Comparison of ENCODE assay signal across 18 mouse cellular contexts in the genomic region with DNA sequence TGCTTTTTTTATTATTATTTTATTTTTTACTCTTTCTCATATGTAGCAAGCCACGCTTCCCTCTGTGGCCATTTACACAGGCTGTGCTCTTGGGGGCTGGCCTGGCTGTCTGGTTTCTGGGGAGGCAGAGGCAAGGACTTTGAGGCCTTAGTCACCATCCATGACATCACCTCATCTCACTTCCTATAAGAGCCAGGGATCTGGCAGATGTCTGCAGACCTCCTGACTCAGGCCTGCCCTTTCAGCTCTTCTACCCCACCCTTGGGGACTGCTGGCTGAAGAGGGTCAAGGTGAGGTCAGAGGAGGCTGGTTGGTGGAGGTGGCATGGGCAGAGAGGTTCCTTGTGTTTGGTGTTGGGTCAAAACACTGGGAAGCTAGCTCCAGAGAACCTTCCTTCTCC. TPM values are rescaled to one million over a fixed set of nuclear protein-coding genes. Genes with fewer than 3 reads are reported as not detected.
DNase-seq lines count a peak whose midpoint lies in the region; ATAC-seq and TF ChIP-seq lines count a peak whose summit lies in the region.
"Had no signal": no experiment of that assay in that cellular context is flagged by ENCODE, and none has a peak within 500 bp of the region (broad histone marks: within the 10 kb centered on the region; RNA-seq: fewer than 3 reads in every experiment).

No protein-coding gene starts in this region.

- in situ Hi-C loops in CH12.LX (cut with MboI; ENCODE audit: low pct_ligation_motif_present, low pct_unique_long_range_greater_than_20kb, low sequenced_read_pairs) = no loop called here

- DNase-seq in hindbrain, embryonic 10.5 days (ENCODE audit: low spot score) = no peak
- DNase-seq in CH12.LX (ENCODE audit: extremely low read depth) = peak; percentile 69
- DNase-seq: gastrocnemius, postnatal 14 days; kidney, adult 11 months; layer of hippocampus, adult 9-11 months; thymus, postnatal 4 days had no signal

- H3K27me3 ChIP-seq in hindbrain, embryonic 10.5 days (ENCODE audit: insufficient read depth, poor library complexity, severe bottlenecking) = no peaks in the 10 kb centered on the region
- no peaks in the 10 kb centered on the region for H3K27me3 ChIP-seq in hindbrain, embryonic 16.5 days (replicated peaks; ENCODE audit: control insufficient read depth, insufficient read depth, low read length)
- H3K27me3 ChIP-seq in CH12.LX (replicated peaks) = no peaks in the 10 kb centered on the region
- no peaks in the 10 kb centered on the region for H3K27me3 ChIP-seq in stomach, embryonic 14.5 days (ENCODE audit: control insufficient read depth, insufficient read depth, low read length)
- no peaks in the 10 kb centered on the region for H3K27me3 ChIP-seq in kidney, embryonic 16.5 days (ENCODE audit: insufficient read depth, low read length)
- H3K27me3 ChIP-seq: embryonic facial prominence, embryonic 12.5 days; heart, embryonic 12.5 days had no signal

- TF ChIP-seq CTCF in CH12.LX (conservative IDR thresholded peaks at IDR 0.05 in 1 of 2, IDR thresholded peaks at IDR 0.05 in 1 of 2; ENCODE audit: low read depth in 2 of 2, low read length in 2 of 2) = no peak
- no peak for TF ChIP-seq CTCF in cortical plate, adult 2 months (IDR thresholded peaks at IDR 0.05; ENCODE audit: extremely low read depth, insufficient read depth, low read length)

- H3K27ac ChIP-seq in hindbrain, embryonic 10.5 days = peak overlapping the region; percentile 40; the same call in 1 of the 2 replicates
- H3K27ac ChIP-seq in hindbrain, embryonic 16.5 days (ENCODE audit: low read depth, low read length) = no peak overlapping the region
- H3K27ac ChIP-seq in CH12.LX (ENCODE audit: insufficient read depth, low read depth) = no peak overlapping the region
- H3K27ac ChIP-seq in cortical plate, adult 2 months (ENCODE audit: insufficient read depth, low read length) = 0 out of 2 replicates have a peak overlapping the region, but pooled peaks have one; percentile 14
- no peak overlapping the region for H3K27ac ChIP-seq in stomach, embryonic 14.5 days (ENCODE audit: low read length)
- H3K27ac ChIP-seq in kidney, embryonic 16.5 days (ENCODE audit: low read length) = no peak overlapping the region
- H3K27ac ChIP-seq: embryonic facial prominence, embryonic 12.5 days; forebrain, embryonic 10.5 days had no signal

- peak; percentile 68; the same call in 1 of the 2 replicates for TF ChIP-seq EP300 in CH12.LX (IDR thresholded peaks at IDR 0.05; ENCODE audit: low read length)

- no peak overlapping the region for H3K4me3 ChIP-seq in hindbrain, embryonic 10.5 days
- H3K4me3 ChIP-seq in hindbrain, embryonic 16.5 days (ENCODE audit: low read length) = no peak overlapping the region
- no peak overlapping the region for H3K4me3 ChIP-seq in CH12.LX (replicated peaks in 1 of 3; ENCODE audit: low read depth in 2 of 3, low read length in 2 of 3, poor library complexity in 1 of 3)
- no peak overlapping the region for H3K4me3 ChIP-seq in cortical plate, adult 2 months (ENCODE audit: insufficient read depth, low read length)
- H3K4me3 ChIP-seq in stomach, embryonic 14.5 days (ENCODE audit: low read depth, low read length) = no peak overlapping the region
- no peak overlapping the region for H3K4me3 ChIP-seq in kidney, embryonic 16.5 days (ENCODE audit: low read length)
- H3K4me3 ChIP-seq: embryonic facial prominence, embryonic 12.5 days; forebrain, embryonic 10.5 days; heart, embryonic 12.5 days had no signal

- no peak for TF ChIP-seq POLR2A in CH12.LX (IDR thresholded peaks at IDR 0.05; ENCODE audit: low read depth, low read length)
- TF ChIP-seq POLR2A in cortical plate, adult 2 months (IDR thresholded peaks at IDR 0.05; ENCODE audit: extremely low read depth, insufficient read depth, low read length) = no peak

- TF ChIP-seq RAD21 in CH12.LX (IDR thresholded peaks at IDR 0.05; ENCODE audit: low read depth, low read length) = no peak

- H3K9me3 ChIP-seq in hindbrain, embryonic 10.5 days = no peaks in the 10 kb centered on the region
- no peaks in the 10 kb centered on the region for H3K9me3 ChIP-seq in hindbrain, embryonic 16.5 days (ENCODE audit: control insufficient read depth, low read length)
- H3K9me3 ChIP-seq in CH12.LX (replicated peaks; ENCODE audit: low read length) = peaks cover 6% of the 10 kb centered on the region
- H3K9me3 ChIP-seq in stomach, embryonic 14.5 days (ENCODE audit: control insufficient read depth, low read depth, low read length) = no peaks in the 10 kb centered on the region
- H3K9me3 ChIP-seq in kidney, embryonic 16.5 days (ENCODE audit: low read length) = no peaks in the 10 kb centered on the region
- H3K9me3 ChIP-seq: embryonic facial prominence, embryonic 12.5 days had no signal

- dilution Hi-C loops in CH12.LX (cut with MboI; ENCODE audit: extremely low pct_ligation_motif_present, extremely low pct_unique_long_range_greater_than_20kb, low sequenced_read_pairs) = no loop called here

- peaks cover 76% of the 10 kb centered on the region for H3K36me3 ChIP-seq in hindbrain, embryonic 10.5 days
- peaks cover 20% of the 10 kb centered on the region for H3K36me3 ChIP-seq in hindbrain, embryonic 16.5 days (ENCODE audit: control insufficient read depth, insufficient read depth, low read length)
- H3K36me3 ChIP-seq in CH12.LX (replicated peaks in 1 of 2; ENCODE audit: control insufficient read depth in 1 of 2, insufficient read depth in 1 of 2, low read length in 1 of 2) = no peaks in the 10 kb centered on the region
- H3K36me3 ChIP-seq in stomach, embryonic 14.5 days (ENCODE audit: control insufficient read depth, insufficient read depth, low read length) = no peaks in the 10 kb centered on the region; the same call in 1 of the 2 replicates
- no peaks in the 10 kb centered on the region for H3K36me3 ChIP-seq in kidney, embryonic 16.5 days (ENCODE audit: insufficient read depth, low read length)

- no peak for ATAC-seq in hindbrain, embryonic 16.5 days
- 0 out of 2 replicates have a peak, but pooled peaks have one; percentile 11 for ATAC-seq in stomach, embryonic 14.5 days (ENCODE audit: insufficient number of reproducible peaks, insufficient read depth, low FRiP score, low read depth)
- ATAC-seq in erythroblast, adult 5-6 weeks (replicated peaks; ENCODE audit: low FRiP score, poor library complexity, severe bottlenecking) = no peak
- ATAC-seq in kidney, embryonic 16.5 days (ENCODE audit: low FRiP score, low TSS enrichment) = no peak

- H3K79me2 ChIP-seq in CH12.LX (replicated peaks; ENCODE audit: control insufficient read depth, extremely low read depth, insufficient read depth, poor library complexity, severe bottlenecking) = no peaks in the 10 kb centered on the region

- WGBS in hindbrain, embryonic 10.5 days = 88% methylated on average over 1 of the region's 1 CpGs
- 100% methylated on average over 1 of the region's 1 CpGs for WGBS in hindbrain, embryonic 16.5 days
- 79% methylated on average over 1 of the region's 1 CpGs for WGBS in stomach, embryonic 14.5 days
- WGBS in kidney, embryonic 16.5 days = 93% methylated on average over 1 of the region's 1 CpGs

- H3K9ac ChIP-seq in hindbrain, embryonic 16.5 days (ENCODE audit: low read depth, low read length) = no peak overlapping the region
- H3K9ac ChIP-seq in CH12.LX (ENCODE audit: insufficient read depth, low read depth) = no peak overlapping the region
- H3K9ac ChIP-seq in stomach, embryonic 14.5 days (replicated peaks; ENCODE audit: low read depth, low read length) = no peak overlapping the region
- H3K9ac ChIP-seq in kidney, embryonic 16.5 days (replicated peaks; ENCODE audit: low read length) = no peak overlapping the region
- H3K9ac ChIP-seq: embryonic facial prominence, embryonic 12.5 days; heart, embryonic 12.5 days had no signal

- peaks cover 28% of the 10 kb centered on the region for H3K4me1 ChIP-seq in hindbrain, embryonic 10.5 days (replicated peaks)
- H3K4me1 ChIP-seq in hindbrain, embryonic 16.5 days (ENCODE audit: control insufficient read depth, insufficient read depth, low read depth, low read length) = peaks cover under 1% of the 10 kb centered on the region; the same call in 1 of the 2 replicates
- H3K4me1 ChIP-seq in CH12.LX (ENCODE audit: control insufficient read depth in 1 of 2, insufficient read depth in 2 of 2) = peaks cover 25 to 58% of the 10 kb centered on the region in 2 experiments
- H3K4me1 ChIP-seq in cortical plate, adult 2 months (ENCODE audit: control insufficient read depth, insufficient read depth, low read length) = peaks cover 9% of the 10 kb centered on the region; the same call in 1 of the 2 replicates
- H3K4me1 ChIP-seq in stomach, embryonic 14.5 days (ENCODE audit: control insufficient read depth, insufficient read depth, low read length) = peaks cover 3% of the 10 kb centered on the region; the same call in 1 of the 2 replicates
- H3K4me1 ChIP-seq in kidney, embryonic 16.5 days (ENCODE audit: insufficient read depth, low read length) = peaks cover 8% of the 10 kb centered on the region
- H3K4me1 ChIP-seq: embryonic facial prominence, embryonic 12.5 days had no signal

- H3K4me2 ChIP-seq in hindbrain, embryonic 16.5 days (ENCODE audit: low read length) = no peak overlapping the region
- H3K4me2 ChIP-seq in CH12.LX (ENCODE audit: insufficient read depth, low read depth, poor library complexity, severe bottlenecking) = no peak overlapping the region
- no peak overlapping the region for H3K4me2 ChIP-seq in stomach, embryonic 14.5 days (replicated peaks; ENCODE audit: low read depth, low read length)
- H3K4me2 ChIP-seq in kidney, embryonic 16.5 days (replicated peaks; ENCODE audit: low read depth, low read length) = no peak overlapping the region
- H3K4me2 ChIP-seq: embryonic facial prominence, embryonic 12.5 days; heart, embryonic 12.5 days had no signal

RNA-seq across cellular contexts. Expression of gene Vash1, which starts 15.9 kb away (rescaled TPM):
- polyA plus RNA-seq in hindbrain, embryonic 10.5 days (2016; fragmentation: Nextera tagmentation; extraction: Ambion mirVana) = 21.1 and 27.4 TPM in 2 replicates
- polyA plus RNA-seq in hindbrain, embryonic 16.5 days (2015; fragmentation: Nextera tagmentation; extraction: Ambion mirVana) = 28.3 and 31.5 TPM in 2 replicates
- total RNA-seq in CH12.LX (2012; rRNA removed) = 1.0 and 2.2 TPM in 2 replicates
- total RNA-seq in CH12.LX (2014; rRNA removed) = 0.96 and 1.1 TPM in 2 replicates
- 2.3 and 2.7 TPM in 2 replicates for polyA plus RNA-seq in CH12.LX (2012; ENCODE audit: insufficient read length, low read depth)
- polyA plus RNA-seq in cortical plate, adult 2 months (2012; rRNA removed) = 14.7 and 15.8 TPM in 2 replicates
- 10.5 and 12.2 TPM in 2 replicates for polyA plus RNA-seq in stomach, embryonic 14.5 days (2014; fragmentation: Nextera tagmentation; extraction: Ambion mirVana)
- not detected in 2 replicates for total RNA-seq in erythroblast, adult 5-6 weeks (2015; ENCODE audit: low replicate concordance)
- not detected in 2 replicates for total RNA-seq in erythroblast, adult 5-6 weeks (2017; ENCODE audit: low replicate concordance)
- 8.1 and 9.3 TPM in 2 replicates for polyA plus RNA-seq in kidney, embryonic 16.5 days (2015; fragmentation: Nextera tagmentation; extraction: Ambion mirVana)

RNA-seq across cellular contexts. Expression of gene Angel1, which starts 31.8 kb away (rescaled TPM):
- 14.7 and 14.8 TPM in 2 replicates for polyA plus RNA-seq in hindbrain, embryonic 10.5 days (2016; fragmentation: Nextera tagmentation; extraction: Ambion mirVana)
- polyA plus RNA-seq in hindbrain, embryonic 16.5 days (2015; fragmentation: Nextera tagmentation; extraction: Ambion mirVana) = 10.0 and 13.0 TPM in 2 replicates
- total RNA-seq in CH12.LX (2012; rRNA removed) = 2.8 and 2.9 TPM in 2 replicates
- total RNA-seq in CH12.LX (2014; rRNA removed) = 0.96 and 1.0 TPM in 2 replicates
- polyA plus RNA-seq in CH12.LX (2012; ENCODE audit: insufficient read length, low read depth) = 6.8 and 9.3 TPM in 2 replicates
- 10.3 and 10.5 TPM in 2 replicates for polyA plus RNA-seq in cortical plate, adult 2 months (2012; rRNA removed)
- polyA plus RNA-seq in stomach, embryonic 14.5 days (2014; fragmentation: Nextera tagmentation; extraction: Ambion mirVana) = 8.7 and 10.2 TPM in 2 replicates
- total RNA-seq in erythroblast, adult 5-6 weeks (2015; ENCODE audit: low replicate concordance) = not detected in 2 replicates
- 0.09 and 0.14 TPM in 2 replicates for total RNA-seq in erythroblast, adult 5-6 weeks (2017; ENCODE audit: low replicate concordance)
- 11.7 and 11.9 TPM in 2 replicates for polyA plus RNA-seq in kidney, embryonic 16.5 days (2015; fragmentation: Nextera tagmentation; extraction: Ambion mirVana)

RNA-seq across cellular contexts. Expression of gene Lrrc74a, which starts 39.7 kb away (rescaled TPM):
- polyA plus RNA-seq in hindbrain, embryonic 10.5 days (2016; fragmentation: Nextera tagmentation; extraction: Ambion mirVana) = not detected in 2 replicates
- polyA plus RNA-seq in hindbrain, embryonic 16.5 days (2015; fragmentation: Nextera tagmentation; extraction: Ambion mirVana) = not detected in 2 replicates
- total RNA-seq in CH12.LX (2012; rRNA removed) (not detected in 2 replicates), CH12.LX (2014; rRNA removed) (not detected in 2 replicates)
- not detected in 2 replicates for polyA plus RNA-seq in CH12.LX (2012; ENCODE audit: insufficient read length, low read depth)
- not detected in 2 replicates for polyA plus RNA-seq in cortical plate, adult 2 months (2012; rRNA removed)
- polyA plus RNA-seq in stomach, embryonic 14.5 days (2014; fragmentation: Nextera tagmentation; extraction: Ambion mirVana) = not detected in 2 replicates
- not detected in 2 replicates for total RNA-seq in erythroblast, adult 5-6 weeks (2015; ENCODE audit: low replicate concordance)
- not detected in 2 replicates for total RNA-seq in erythroblast, adult 5-6 weeks (2017; ENCODE audit: low replicate concordance)
- not detected in 2 replicates for polyA plus RNA-seq in kidney, embryonic 16.5 days (2015; fragmentation: Nextera tagmentation; extraction: Ambion mirVana)
- total RNA-seq: gastrocnemius, postnatal 14 days had no signal
- polyA plus RNA-seq: embryonic facial prominence, embryonic 12.5 days; forebrain, embryonic 10.5 days; heart, embryonic 12.5 days; hindbrain, embryonic 11.5 days; limb, embryonic 14.5 days; liver, embryonic 16.5 days; spleen, adult 2 months had no signal

Comparison
In these comparisons a context has a peak if more than half of its experiments do, and no peak if none do; other contexts are left out.
1. H3K27ac ChIP-seq: peak in hindbrain, embryonic 10.5 days (single experiment) and cortical plate, adult 2 months (single experiment); none in hindbrain, embryonic 16.5 days (single experiment), CH12.LX (single experiment), stomach, embryonic 14.5 days (single experiment) and kidney, embryonic 16.5 days (single experiment).